Mouse (Mus musculus) heart, postnatal 14 days (tissue): Measurements from ENCODE around the gene Hoxa4. TPM values are rescaled to one million over a fixed set of nuclear protein-coding genes. Genes with fewer than 3 reads are reported as not detected.

Source experiments
- DNase-seq, 2 experiments: peaks; one replicate each; pipeline ENCODE4 v3.0.0; 2021 to 2022
- intact Hi-C: fragments of 180-260 bp; cut with DNase I; formaldehyde crosslinking; loops from one replicate; pipeline ENCODE4 v1.15.1; 2025
- total RNA-seq, 2 experiments: library from RNA; stranded (reverse); gene quantifications; 2 replicates each; pipeline ENCODE4 v1.2.3; 2021

Gene Hoxa4
- total RNA-seq, 2 experiments from 2014 or later = 0.44 to 0.62 TPM

GRCm38 (mm10) chr6:52185222-52185621 lies 6.3 kb downstream of the Hoxa4 start:
- DNase-seq = no peak
- intact Hi-C loops = no loop called here

DNA sequence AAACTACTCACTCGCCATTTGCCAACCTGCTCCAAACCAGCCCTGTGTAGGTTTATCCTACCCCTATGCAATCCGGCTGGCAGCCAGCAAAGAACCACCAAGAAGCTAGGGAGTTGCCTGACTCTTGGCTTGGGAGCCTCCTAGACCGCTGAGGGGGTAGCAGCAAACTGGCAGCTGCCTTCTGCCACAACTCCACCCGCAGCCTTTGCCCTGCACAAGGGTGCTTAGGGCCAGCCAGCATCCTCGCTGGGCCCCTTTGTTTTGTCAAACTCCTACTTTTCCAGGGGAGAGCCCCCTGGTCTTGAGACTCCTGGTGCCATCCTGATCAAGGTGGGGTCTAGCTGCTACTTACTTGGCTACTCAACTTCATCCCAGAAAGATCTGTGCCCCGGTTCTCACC lies 6.9 kb downstream of the Hoxa4 start:
- intact Hi-C loops = no loop called here
- no peak for DNase-seq

- intact Hi-C loops = no loop called here
- no peak for DNase-seq
These were observed 8.1 kb downstream of the Hoxa4 start for GRCm38 (mm10) chr6:52183311-52184080.

DNA sequence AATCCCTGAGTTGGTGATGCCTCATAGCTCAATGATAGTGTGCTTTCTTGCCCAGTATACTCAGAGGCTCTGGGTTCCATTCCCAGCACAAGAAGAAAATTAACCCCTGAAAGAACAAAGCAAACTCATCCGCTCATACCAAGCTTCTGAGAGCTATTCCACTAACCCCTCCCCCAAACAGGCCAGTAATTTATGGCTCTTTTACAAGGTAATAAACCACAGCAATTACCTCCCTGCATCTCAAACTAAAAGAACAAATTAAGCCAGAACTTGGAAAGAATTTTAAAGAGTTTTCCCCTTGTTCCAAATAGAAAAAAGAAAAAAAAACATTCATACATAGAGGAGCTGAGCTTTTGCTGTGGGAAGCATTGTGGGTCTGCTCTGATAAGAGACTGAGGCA lies 8.8 kb downstream of the Hoxa4 start:
- intact Hi-C loops = no loop called here

DNA sequence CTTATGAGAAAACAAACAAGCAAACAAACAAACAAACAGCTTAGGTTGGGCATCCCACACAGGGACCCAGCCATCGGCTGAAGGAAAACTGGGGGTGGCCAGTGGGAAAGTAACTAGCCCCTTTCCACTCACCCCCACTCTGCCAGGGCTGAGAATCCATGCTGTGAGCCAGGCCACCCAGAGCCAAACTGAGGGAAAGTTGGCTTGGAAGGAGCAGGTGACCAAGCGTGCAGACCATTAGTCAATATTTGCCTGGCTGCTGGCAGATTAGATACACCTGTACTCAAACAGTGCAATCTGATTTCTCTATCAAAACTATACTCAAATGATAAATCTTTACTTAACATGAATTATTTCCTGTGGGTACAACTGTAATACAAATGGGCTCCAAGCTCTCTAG lies 9.5 kb downstream of the Hoxa4 start:
- no peak for DNase-seq
- intact Hi-C loops = no loop called here

More for the DNA sequence above, 8.8 kb downstream of the Hoxa4 start:
- no peak for DNase-seq

DNA sequence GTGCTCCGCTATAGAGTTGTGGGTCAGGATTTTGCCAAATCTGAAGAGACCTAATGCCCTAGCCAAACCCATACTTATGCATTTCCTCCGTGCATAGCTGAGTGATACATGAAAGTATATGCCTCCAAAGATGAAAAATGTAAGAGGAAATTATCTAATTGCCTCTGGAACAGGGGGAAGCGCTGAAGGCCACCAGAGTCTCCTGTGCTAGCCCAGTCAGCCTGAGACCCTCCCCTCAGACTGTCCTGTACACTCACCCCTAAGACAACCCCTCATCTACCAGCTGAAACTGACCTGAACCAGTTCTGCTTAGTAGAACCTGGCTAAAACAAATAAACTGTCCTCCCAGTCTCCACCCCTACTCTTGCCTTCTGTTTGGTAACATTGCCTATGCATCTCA lies 10.8 kb downstream of the Hoxa4 start:
- no peak for DNase-seq
- intact Hi-C loops = no loop called here

DNA sequence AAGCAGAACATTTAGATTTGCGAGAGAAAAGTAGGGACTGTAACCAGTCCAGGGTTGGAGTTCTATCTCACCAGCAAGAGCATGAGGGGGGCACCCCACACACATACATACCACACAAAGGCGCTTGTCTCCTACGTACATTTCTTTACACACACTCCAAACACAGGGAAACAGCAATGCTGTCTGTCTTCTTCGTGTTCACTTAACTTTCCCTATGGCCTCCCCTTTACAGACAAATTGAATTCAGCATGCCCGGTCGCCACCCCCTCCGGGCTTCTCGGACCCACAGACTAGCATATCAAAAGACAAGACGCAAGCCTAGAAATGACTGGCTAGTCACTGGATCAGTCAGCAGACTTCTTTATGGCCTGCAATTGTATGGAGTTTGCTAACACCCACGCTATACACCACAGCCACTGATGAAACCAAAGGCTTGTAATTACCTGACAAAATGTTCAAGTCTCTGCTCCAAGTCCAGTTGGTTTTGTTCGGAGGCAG lies 11.3 kb downstream of the Hoxa4 start:
- intact Hi-C loops = no loop called here
- DNase-seq = no peak

DNA sequence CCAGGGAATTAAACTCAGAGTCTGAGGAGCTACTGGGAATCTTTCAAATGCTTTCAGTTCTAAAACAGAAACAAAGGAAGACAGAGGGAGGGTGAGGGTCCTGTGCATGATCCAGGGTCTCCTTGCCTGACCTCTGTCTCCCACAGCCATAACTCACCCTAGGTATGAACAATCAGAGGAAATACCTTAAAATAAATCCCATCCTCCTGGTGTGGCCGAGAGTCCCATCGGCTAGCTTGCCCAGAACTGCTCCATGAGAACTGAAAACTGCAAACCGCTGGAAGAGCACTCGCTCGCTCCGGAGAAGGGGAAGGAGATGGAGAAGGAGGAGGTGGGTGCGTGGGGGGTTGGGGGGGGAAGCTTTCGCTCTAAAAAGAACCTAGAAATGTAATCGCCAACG lies 11.9 kb downstream of the Hoxa4 start:
- intact Hi-C loops = no loop called here

DNA sequence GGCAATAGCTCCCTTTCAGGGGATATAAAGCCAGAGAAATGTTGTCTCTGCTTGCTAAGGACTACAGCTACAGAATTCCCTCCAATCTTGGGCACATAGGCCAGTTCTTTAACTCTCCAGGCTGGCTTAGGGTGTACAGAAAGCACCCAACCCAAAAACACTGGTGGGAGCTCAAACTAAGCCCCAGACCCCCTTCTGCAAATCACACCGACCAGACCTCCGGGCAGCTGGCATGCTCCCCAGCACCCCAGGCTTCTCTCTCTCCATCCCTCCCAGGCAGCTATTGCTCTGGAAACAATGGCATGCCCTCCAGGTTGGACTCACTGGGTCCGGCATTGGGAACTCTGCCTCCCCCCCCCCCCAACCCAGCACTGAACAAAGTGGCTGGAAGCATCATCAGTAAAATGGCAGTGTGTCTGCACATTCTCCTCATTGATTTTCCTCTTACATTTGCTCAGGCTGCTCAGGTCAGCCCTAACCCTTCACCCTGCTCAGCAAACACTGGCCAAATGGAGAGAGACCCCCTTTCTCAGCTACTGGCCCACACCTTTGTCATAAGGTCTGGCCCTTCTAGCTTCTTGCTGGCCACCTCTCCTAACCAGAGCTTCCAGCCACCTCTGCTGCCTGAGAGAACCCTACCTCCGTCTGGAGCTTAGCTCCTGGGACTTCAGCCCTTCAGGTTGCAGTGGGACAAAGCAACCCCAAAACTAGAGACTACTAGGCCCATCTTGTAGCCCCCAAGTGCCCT lies 12.5 kb downstream of the Hoxa4 start:
- DNase-seq = no peak
- intact Hi-C loops = no loop called here

More for the DNA sequence above, 11.9 kb downstream of the Hoxa4 start:
- DNase-seq = no peak

DNA sequence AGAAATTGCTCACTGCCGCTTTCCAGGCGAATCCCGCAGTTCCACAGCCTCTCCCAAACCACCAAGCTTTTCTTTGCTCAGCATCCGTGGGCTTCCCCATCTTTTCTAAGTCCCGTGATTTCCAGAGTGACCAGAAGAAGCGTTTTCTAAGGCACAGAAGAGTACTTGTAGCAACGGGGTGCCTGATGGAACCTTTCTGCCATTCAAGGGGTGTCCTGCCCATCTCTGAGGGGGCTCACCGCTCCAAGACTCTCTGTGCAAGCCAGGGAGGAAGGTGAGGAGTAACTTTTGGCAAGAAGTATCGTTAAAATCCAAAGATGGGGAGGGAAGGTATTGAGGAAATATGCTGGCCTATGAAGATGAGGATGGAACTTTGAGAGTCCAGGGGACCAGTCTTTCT lies 13.7 kb downstream of the Hoxa4 start:
- intact Hi-C loops = no loop called here
- DNase-seq = no peak

- intact Hi-C loops = no loop called here
- no peak for DNase-seq
These were observed 14.4 kb downstream of the Hoxa4 start, which contains the start of gene 5730596B20Rik for GRCm38 (mm10) chr6:52177061-52177735. Gene 5730596B20Rik, plus strand, starts transcription at chr6:52177498.

DNA sequence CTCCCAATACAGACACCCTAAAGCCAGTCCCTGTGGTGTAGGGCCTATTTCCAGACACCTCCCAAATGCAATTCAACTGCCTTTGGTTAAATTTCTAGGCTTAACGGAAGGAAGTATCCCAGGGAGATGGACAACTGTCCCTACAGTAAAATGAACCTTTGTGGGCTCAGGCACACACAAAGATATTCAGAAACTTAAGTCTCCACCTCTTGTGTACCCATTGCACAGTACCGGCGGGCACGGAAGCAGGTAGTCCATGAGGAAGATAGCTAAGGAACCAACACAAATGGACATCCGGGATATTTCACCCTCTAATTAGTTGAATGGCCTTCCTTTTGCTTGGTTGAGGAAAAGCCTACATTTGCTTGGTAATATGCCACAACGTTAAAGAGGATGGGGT lies 15.2 kb downstream of the Hoxa4 start:
- DNase-seq = no peak
- intact Hi-C loops = no loop called here

DNA sequence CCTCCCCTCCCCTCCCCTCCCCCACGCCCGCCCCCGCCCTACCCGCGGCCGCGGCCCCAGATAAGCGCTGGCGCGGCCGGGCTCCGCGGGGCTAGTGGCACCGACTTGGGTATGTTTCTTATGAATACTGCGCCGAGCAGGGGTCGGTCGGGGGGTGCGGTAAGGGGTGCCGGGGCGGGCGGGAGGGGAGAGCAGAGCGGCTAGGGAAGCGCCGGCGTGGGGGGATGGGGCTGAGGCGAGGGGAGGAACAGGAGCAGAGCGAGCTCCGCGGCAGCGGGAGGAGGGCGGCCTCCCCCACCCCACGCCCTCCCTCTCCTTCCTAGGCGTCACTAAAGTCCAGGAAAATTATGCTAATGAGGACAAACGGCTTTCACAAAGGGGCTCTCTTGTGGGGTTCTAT lies 15.7 kb downstream of the Hoxa4 start:
- DNase-seq = no peak
- intact Hi-C loops = no loop called here

GRCm38 (mm10) chr6:52174968-52175751 lies 16.4 kb downstream of the Hoxa4 start:
- no peak for DNase-seq
- intact Hi-C loops = no loop called here

DNA sequence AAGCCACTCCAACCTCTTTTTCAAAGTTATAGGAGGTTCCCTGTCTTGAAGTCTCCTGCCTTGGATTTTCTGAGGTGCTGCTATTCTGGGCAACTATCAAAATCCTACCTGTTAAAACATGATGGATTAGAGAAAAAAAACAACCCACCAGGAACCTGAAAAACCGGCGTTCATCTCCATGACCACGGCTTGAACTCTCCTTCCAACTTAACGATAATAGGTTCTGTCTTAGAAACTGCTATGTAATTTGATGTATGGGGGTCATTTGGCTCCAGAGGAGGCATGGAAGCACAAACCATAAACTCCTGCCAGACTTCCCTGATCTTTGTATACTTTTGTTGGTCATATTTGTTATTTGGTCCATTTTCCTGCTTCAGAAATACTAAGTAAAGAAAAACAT lies 17.9 kb downstream of the Hoxa4 start:
- intact Hi-C loops = no loop called here
- no peak for DNase-seq

- intact Hi-C loops = no loop called here
- peak in 1 of 2 experiments; percentile 71 for DNase-seq
These were observed 19.1 kb downstream of the Hoxa4 start for GRCm38 (mm10) chr6:52172501-52172900.

DNA sequence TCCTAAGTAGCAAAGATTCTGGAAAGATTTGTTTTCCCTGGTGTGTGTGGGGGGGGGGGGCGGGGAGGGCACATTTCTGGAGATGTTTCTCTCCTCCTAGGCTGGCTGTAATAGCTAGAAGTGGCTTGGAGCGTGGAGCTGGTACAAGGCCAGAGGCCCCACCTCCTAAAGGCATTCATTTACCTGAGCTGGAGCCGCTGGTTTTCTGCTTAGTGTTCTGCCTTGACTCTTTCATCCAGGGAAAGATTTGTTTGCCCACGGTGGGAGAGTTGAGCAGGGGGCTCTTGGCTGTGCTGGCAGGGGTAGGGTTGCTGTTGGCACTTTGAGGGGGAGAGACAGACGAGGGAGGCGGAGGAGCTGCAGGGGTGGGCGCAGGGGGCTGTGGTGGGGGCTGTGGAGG lies 19.6 kb downstream of the Hoxa4 start:
- intact Hi-C loops = no loop called here
- no peak for DNase-seq

- no peak for DNase-seq
- intact Hi-C loops = no loop called here
These were observed 20.2 kb downstream of the Hoxa4 start for GRCm38 (mm10) chr6:52171331-52171730.

DNA sequence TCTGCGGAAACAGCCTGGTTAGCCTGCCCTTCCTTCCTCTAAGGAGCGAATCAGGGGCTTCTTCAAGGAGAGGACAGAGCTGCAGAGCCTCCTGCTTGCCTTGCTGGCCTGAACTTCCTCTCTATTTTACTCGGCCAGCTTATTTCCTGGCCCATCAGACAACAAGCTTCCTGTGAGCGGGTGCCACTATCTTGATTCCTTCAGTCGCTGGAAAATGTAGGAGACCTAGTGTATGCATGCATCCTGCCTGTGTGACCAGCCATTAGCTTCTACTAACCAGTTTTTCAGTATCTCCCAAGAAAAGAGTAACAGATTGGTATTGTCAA lies 20.7 kb downstream of the Hoxa4 start:
- intact Hi-C loops = no loop called here
- DNase-seq = no peak

DNA sequence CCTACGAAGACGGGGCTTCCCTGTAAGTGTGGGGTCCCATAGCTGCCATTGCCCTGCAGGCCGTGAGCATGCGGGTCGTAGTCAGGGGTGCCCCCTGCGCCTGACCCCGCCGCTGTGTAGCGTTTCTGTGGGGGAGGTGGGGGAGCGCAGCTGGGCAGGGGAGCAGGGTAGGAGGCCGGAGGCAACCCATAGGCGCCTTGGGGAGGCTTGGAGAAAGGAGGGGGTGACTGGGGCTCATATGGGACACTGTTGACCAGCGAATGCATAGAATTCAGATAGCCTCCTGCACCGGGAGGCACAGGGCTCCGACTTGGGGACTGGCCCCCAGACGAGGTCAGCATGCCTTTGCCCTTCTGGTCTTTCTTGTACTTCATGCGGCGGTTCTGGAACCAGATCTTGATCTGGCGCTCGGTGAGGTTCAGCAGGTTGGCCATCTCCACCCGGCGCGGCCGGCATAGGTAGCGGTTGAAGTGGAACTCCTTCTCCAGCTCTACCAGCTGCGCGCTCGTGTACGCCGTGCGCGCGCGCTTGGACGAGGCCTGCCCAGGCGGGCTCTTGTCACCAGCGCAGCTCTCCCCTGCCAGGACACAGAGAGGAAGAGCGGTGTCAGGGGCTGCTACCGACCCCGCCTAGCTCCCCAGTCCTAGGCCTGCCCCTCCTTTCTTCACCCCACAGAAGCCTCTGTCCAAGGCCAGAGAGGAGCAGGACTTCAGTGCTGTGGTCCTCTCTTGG lies 21.2 kb downstream of the Hoxa4 start:
- no peak for DNase-seq
- intact Hi-C loops = no loop called here
